Mouse (Mus musculus): ENCODE data around the gene Gm38119.
"Not testable (repeated sequence)": the region's sequence is repeated elsewhere in the genome, so short reads cannot be mapped to it uniquely, and the experiment has no call there.

The Gm38119 gene

DNA sequence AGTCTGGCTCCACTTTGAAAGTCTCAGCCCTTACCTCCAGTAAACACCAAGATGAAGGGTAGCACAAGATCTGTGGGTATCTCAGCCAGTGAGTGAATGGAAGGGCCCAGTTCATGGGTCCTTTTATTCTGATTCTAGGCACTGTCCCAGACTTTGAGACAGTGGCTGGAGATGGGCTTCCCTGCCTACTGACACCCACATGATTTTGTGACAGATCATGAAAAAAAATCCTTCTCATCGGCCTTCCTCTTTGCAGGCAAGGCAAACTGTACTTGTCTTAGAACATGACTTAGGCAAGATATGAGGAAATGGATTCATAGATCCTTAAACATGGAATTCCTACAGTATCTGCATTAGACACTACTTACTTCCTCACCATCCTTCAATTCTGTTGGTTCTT is at the start of gene Gm38119:
Gene Gm38119 (minus strand): TSS at position 101 of the 400 bp plus-strand sequence.
- in situ Hi-C loops (cut with MboI, MseI), result no loop called here

DNA sequence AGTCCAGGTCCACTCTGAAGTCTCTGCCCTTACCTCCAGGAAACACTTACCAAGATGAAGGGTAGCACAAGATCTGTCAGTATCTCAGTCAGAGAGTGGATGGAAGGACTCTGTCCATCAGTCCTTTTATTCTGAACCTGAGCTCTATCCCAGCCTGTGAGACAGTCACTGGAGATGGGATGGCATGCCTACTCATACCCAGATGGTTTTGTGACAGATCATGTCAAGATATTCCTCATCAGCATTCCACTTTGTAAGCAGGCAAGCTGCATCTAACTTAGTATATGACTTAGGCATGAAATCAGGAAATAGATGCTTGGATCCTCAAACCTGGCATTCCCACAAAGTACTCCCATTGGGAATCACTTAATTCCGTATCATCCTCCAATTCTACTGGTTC is 39.9 kb upstream of the Gm38119 start, which contains the start of gene Lce1i:
Gene Lce1i (minus strand): TSS at position 101 of the 400 bp plus-strand sequence.
- in situ Hi-C loops (cut with MboI, MseI), result no loop called here

DNA sequence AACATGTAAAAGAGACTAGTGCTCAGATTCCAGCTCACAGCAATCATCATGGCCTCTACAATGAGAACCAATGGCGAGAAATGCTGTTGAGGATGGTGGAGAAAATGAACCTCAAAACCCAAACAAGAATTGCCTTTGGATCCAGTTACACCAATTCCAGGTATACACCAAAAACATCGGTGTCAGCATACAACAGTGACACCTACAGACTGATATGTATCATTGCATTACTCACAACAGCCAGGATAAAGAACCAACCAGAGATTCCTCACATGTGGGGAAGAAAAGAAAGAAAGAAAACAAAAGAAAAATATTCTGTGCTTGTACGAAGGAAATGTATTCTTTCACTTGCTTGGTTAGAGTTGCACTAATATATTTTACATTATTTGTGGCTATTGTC is 32.7 kb upstream of the Gm38119 start:
- in situ Hi-C loops (cut with MboI, MseI), result no loop called here

DNA sequence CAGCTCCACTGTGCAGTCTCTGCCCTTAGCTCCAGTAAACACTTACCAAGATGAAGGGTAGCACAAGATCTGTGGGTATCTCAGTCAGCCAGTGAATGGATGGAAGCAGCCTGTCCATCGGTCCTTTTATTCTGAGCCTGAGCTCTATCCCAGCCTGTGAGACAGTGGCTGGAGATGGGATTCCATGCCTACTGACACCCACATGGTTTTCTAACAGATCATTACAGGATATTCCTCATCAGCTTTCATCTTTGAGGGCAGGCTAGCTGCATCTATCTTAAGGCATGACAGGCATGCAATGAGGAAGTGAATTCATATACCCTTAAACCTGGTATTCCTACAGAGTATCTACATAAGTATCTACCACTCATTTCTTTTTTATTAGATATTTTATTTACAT is 26.1 kb upstream of the Gm38119 start, which contains the start of gene Lce1h:
Gene Lce1h (minus strand): TSS at position 101 of the 400 bp plus-strand sequence.
- in situ Hi-C loops (cut with MboI, MseI), result loop anchor here (10.0 kb wide), 1 partner anchor 610 kb away; no protein-coding TSS in a partner anchor

DNA sequence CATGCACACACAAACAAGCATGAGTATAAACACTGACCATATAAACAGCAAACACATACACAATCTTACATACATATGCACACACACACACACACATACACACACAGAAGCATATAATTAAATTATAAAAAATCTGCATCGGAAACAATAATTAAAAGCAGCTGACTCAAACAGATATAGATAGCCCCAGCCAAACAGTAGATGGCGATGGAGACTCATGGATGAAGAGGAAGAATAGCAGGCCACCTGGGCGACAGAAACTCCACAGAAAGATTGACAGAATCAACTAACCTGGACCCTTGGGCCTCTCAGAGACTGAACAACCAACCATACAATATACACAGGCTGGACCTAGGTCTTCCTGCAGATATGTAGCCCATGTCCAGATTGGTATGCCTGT is 14.3 kb upstream of the Gm38119 start:
- in situ Hi-C loops (cut with MboI, MseI), result no loop called here

DNA sequence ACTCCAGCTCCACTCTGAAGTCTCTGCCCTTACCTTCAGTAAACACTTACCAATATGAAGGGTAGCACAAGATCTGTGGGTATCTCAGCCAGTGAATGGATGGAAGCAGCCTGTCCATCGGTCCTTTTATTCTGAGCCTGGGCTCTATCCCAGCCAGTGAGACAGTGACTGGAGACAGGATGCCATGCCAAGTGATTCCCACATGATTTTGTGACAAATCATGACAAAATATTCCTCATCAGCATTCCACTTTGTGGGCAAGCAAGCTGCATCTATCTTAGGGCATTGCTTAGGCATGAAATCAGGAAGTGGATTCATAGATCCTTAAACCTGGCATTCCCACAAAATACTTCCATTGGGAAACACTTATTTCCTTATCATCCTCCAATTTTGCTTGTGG is 13.3 kb upstream of the Gm38119 start, which contains the start of gene Lce1g:
Gene Lce1g (minus strand): TSS at position 101 of the 400 bp plus-strand sequence.
- in situ Hi-C loops (cut with MboI, MseI), result no loop called here

DNA sequence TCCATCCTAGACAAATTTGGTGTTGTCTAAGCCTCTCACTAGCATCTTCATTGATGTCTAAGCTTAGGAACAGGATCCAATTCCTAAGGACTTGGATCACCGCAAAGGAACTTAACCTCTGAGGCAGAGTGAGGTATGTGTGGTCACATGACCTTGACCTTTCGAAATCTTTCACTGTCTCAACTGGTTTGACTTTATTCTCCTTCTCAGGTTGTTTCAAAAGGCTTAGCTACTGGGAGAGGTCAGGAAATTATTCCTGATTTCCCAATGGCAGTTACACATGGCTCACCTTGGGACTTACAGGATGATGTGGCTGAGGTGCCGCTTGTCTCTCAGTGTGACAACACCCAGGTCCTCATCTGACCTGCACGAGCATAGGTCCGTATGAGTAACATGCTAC is 16.3 kb downstream of the Gm38119 start:
- in situ Hi-C loops (cut with MboI, MseI), result no loop called here

DNA sequence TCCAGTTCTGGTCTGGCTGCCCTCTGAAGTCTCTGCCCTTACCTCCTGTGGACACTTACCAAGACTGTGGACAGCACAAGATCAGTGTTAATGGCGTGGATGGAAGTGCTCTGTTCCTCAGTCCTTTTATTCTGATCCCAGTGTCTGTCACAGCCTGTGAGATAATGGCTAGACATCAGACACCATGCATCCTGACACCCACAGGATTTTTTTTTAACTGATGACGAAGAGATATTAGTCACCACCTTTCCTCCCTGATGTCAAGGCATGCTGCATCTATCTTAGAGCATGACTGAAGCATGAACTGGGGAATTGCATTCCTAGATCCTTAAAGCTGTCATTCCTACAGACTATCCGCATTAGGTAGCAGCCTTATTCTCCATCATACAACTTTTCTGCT is 18.6 kb downstream of the Gm38119 start, which contains the start of gene Lce1f:
Gene Lce1f (minus strand): TSS at position 101 of the 400 bp plus-strand sequence.
- in situ Hi-C loops (cut with MboI, MseI), result no loop called here

DNA sequence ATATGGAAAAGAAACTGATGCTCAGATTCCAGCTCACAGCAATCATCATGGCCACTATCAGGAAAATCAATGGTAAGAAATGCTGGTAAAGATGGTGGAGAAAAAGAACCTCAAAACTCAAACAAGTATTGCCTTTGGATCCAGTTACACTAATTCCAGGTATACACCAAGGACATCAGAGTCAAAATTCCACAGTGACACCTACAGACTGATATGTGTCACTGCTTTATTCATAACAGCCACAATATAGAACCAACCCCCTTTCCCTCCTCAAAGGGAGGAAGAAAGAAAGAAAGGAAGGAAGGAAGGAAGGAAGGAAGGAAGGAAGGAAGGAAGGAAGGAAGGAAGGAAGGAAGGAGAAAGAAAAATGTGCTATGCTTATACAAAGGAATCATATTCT is 23.8 kb downstream of the Gm38119 start:
- in situ Hi-C loops (cut with MboI, MseI), result no loop called here

DNA sequence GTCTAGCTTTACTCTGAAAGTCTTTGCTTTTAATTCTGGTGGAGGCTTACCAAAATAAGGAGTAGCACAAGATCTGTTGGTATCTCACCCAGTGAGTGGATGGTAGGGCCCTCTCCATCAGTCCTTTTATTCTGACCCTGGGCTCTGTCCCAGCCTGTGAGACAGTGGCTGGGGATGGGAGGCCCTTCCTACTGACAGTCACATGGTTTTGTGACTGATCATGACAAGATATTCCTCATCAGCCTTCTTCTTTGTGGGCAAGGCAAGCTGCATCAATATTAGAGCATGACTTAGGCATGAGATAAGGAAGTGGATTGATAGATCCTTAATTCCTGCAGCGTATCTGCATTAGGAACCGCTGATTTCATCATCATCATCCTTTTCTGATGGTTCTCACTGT is 29.9 kb downstream of the Gm38119 start, which contains the start of gene Lce1e:
Gene Lce1e (minus strand): TSS at position 101 of the 400 bp plus-strand sequence.
- in situ Hi-C loops (cut with MboI, MseI), result no loop called here

DNA sequence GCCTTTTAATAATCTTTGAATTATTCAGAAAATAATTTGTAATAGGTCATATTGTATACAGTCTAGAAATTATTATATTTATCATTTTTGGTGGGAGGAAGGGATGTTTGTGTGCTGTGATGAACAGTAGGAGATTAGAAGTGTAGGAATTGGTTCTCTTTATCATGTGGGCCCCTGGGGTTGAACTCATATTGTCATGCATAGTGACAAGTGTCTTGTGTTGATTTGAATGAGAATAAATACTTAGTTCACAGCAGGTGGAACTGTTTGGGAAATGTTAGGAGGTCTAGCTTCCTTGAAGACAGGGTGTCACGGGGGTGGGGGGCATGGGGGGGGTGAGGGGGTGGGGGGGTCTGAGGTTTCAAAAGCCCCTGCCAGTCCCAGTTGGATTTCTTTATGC is 44.3 kb downstream of the Gm38119 start:
- in situ Hi-C loops (cut with MboI, MseI), result no loop called here

DNA sequence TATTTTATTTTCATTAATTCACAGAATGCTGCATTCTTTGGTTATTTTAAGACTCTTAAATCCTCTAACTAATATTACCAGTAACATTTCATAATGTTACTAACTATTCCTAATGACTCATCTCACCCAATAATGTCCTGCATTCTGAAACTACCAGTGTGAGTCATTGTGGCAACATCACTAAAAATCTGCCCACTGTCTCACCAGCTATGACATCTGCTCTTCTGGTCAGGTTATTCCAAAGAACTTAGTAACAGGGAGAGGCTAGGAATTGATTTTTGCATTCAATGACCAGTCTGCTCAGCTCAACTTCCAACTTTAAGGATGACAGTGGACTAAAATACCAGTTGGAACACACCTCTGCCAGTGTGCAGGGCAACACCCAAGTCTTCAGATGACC is 47.2 kb downstream of the Gm38119 start:
- in situ Hi-C loops (cut with MboI, MseI), result no loop called here

DNA sequence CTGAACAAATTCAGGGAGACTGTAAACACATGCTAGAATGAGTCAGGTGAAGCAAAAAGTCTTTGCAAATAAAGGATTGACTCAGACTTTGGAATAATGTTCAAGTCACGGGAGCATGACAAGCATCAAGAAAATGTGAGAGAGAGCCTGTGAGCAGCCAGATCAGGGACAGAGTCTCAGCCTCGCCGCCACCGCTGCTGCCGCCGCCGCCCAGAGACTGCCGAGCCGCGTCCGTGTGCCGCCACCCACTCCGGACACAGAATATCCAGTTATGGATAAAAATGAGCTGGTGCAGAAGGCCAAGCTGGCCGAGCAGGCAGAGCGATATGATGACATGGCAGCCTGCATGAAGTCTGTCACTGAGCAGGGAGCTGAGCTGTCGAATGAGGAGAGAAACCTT is 49.7 kb downstream of the Gm38119 start:
- in situ Hi-C loops (cut with MboI, MseI), result not testable (repeated sequence)

All from T-helper 2 cell (primary cell).